Mouse (Mus musculus) forebrain, embryonic 16.5 days (tissue): ENCODE data around the gene Dag1. TPM values are rescaled to one million over a fixed set of nuclear protein-coding genes. Genes with fewer than 3 reads are reported as not detected.
"Not testable (repeated sequence)": the region's sequence is repeated elsewhere in the genome, so short reads cannot be mapped to it uniquely, and the experiment has no call there.

Source experiments
- ATAC-seq: fragments of 200-750 bp; cut with Nextera tagmentation; 2 replicates; pipeline ENCODE4 v1.8.0; 2017; ENCODE audit warnings: mild to moderate bottlenecking, moderate library complexity
- H3K27ac ChIP-seq: fragments of 300-500 bp; sonication (generic); 2 replicates; pipeline ENCODE4 v1.5.1; 2014; ENCODE audit warnings: low read length, control low read depth
- H3K27me3 ChIP-seq: fragments of 300-500 bp; sonication (generic); replicated peaks from 2 replicates; pipeline ENCODE4 v1.6.1; 2014; ENCODE audit warnings: low read length; ENCODE audit not compliant: control insufficient read depth, insufficient read depth
- H3K36me3 ChIP-seq: fragments of 300-500 bp; sonication (generic); 2 replicates; pipeline ENCODE4 v1.6.1; 2014; ENCODE audit not compliant: control insufficient read depth, insufficient read depth
- H3K4me1 ChIP-seq: fragments of 300-500 bp; sonication (generic); replicated peaks from 2 replicates; pipeline ENCODE4 v1.6.1; 2014; ENCODE audit warnings: low read length; ENCODE audit not compliant: control insufficient read depth, insufficient read depth
- H3K4me2 ChIP-seq: fragments of 300-500 bp; sonication (generic); 2 replicates; pipeline ENCODE4 v1.6.1; 2014; ENCODE audit warnings: mild to moderate bottlenecking, low read length, control low read depth
- H3K4me3 ChIP-seq: fragments of 300-500 bp; sonication (generic); replicated peaks from 2 replicates; pipeline ENCODE4 v1.5.1; 2014; ENCODE audit warnings: mild to moderate bottlenecking, low read length, control low read depth
- H3K9ac ChIP-seq: fragments of 300-500 bp; sonication (generic); replicated peaks from 2 replicates; pipeline ENCODE4 v1.6.1; 2014; ENCODE audit warnings: low read depth, low read length, control low read depth
- H3K9me3 ChIP-seq: fragments of 300-500 bp; sonication (generic); 2 replicates; pipeline ENCODE4 v1.6.1; 2016; ENCODE audit warnings: low read length; ENCODE audit not compliant: control insufficient read depth
- WGBS: fragments of 180-500 bp; shearing (Covaris S2); extraction: QIAGEN DNeasy Blood & Tissue Kit; methylation state at CpG from one replicate; pipeline ENCODE4 v1.1.7; 2014; 5-methylcytosine and 5-hydroxymethylcytosine counted together
- polyA plus RNA-seq: library from polyadenylated mRNA; unstranded; fragments of >200 nt; fragmentation: Nextera tagmentation; extraction: Ambion mirVana; gene quantifications from 2 replicates; pipeline ENCODE4 v1.2.1, GENCODE M21; 2015

Gene Dag1
- polyA plus RNA-seq, 1 experiment from 2014 or later: 56.3 TPM

- 19% methylated on average over 18 of the region's 18 CpGs for WGBS
- 0 out of 2 replicates have a peak, but pooled peaks cover 2% of the 10 kb centered on the region for H3K4me1 ChIP-seq
- no peaks in the 10 kb centered on the region for H3K9me3 ChIP-seq
- H3K9ac ChIP-seq: peak within 1 kb of the TSS; percentile 23; the same call in 1 of the 2 replicates
- no peak within 1 kb of the TSS for H3K27ac ChIP-seq
- H3K27me3 ChIP-seq: no peaks in the 10 kb centered on the region
- H3K4me2 ChIP-seq: peak within 1 kb of the TSS; percentile 24
- ATAC-seq: peak; percentile 61
- peak within 1 kb of the TSS; percentile 8 for H3K4me3 ChIP-seq
- peaks cover 7% of the 10 kb centered on the region for H3K36me3 ChIP-seq
These were observed 32.9 kb upstream of the Dag1 start, which contains the start of gene Amt for GRCm38 (mm10) chr9:108296453-108297355. Gene Amt (plus strand): TSS chr9:108296853.

DNA sequence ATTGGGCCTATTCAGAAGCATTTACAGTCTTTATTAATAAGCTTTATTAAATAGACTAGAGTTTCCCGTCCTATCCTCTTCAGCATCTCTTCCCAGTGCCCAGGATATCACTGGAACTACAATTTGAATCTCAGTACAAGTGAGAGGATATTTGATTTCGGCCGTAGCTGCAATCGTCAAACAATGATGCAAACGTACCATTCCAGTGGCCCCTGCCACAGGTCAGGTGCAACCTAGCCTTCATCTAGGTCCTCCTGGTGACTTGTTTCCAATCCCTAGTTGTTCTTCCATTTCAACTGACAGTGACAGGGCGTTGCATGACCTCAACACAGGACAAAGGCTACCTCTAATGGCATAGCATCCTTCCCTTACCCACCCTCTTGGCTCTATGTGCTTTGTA is 27.0 kb upstream of the Dag1 start:
- Histone ChIP-seq H3K4me2 (peak overlapping the region; percentile 67), H3K4me3 (peak overlapping the region; percentile 69), H3K27ac (peak overlapping the region; percentile 87), H3K4me1 (peaks cover 8% of the 10 kb centered on the region), H3K9ac (peak overlapping the region; percentile 76), H3K9me3 (no peaks in the 10 kb centered on the region), H3K36me3 (peaks cover 4% of the 10 kb centered on the region), H3K27me3 (no peaks in the 10 kb centered on the region)
- WGBS: 42% methylated on average over 6 of the region's 6 CpGs
- ATAC-seq: no peak

DNA sequence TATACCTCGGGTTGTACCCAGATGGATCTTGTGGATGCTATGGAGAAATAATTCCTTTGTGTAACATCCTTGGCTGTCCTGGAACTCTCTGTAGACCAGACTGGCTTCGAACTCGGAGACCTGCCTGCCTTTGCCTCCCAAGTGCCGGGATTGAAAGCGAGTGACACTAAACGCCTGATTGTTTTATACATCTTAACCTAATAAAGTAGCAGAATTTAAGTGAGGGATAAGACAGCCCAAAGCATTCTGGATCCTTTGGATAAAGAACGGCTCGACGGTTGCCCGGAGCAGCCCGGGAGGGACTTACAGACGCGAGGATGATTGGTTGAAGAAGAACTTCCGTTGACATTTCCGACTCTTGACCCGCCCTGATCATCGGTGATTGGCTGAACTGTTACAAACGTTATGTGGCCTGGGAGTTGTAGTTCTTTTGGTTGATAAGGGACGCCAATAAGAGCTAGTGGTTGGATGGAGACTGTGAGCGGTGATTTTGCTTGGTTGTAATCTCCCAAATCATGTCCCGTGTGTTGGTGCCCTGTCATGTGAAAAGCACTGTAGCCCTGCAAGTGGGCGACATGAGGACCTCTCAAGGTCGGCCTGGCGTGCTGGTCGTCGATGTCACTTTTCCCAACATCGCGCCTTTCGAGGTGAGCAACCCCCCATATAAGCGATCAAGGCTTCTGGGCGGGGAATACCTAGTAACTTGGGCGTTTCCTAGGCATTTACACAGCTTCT is 26.4 kb upstream of the Dag1 start, which contains the start of gene Nicn1:
TSS of gene Nicn1 (plus strand) at position 414 of the 735 bp plus-strand sequence.
- Histone ChIP-seq H3K4me1 (peaks cover 8% of the 10 kb centered on the region), H3K9me3 (no peaks in the 10 kb centered on the region), H3K4me3 (peak within 1 kb of the TSS; percentile 69), H3K36me3 (peaks cover 4% of the 10 kb centered on the region), H3K4me2 (peak within 1 kb of the TSS; percentile 80), H3K9ac (peak within 1 kb of the TSS; percentile 84), H3K27ac (peak within 1 kb of the TSS; percentile 99), H3K27me3 (no peaks in the 10 kb centered on the region)
- peak; percentile 99 for ATAC-seq
- WGBS: under 1% methylated on average over 32 of the region's 32 CpGs

GRCm38 (mm10) chr9:108289347-108289746 is 25.6 kb upstream of the Dag1 start:
- no peaks in the 10 kb centered on the region for H3K9me3 ChIP-seq
- 61% methylated on average over 2 of the region's 2 CpGs for WGBS
- peak overlapping the region; percentile 84 for H3K9ac ChIP-seq

GRCm38 (mm10) chr9:108287526-108288238 is 23.9 kb upstream of the Dag1 start:
- H3K27ac ChIP-seq, H3K27me3 ChIP-seq, H3K4me2 ChIP-seq, H3K4me1 ChIP-seq, H3K9ac ChIP-seq, ATAC-seq, H3K36me3 ChIP-seq, H3K9me3 ChIP-seq, H3K4me3 ChIP-seq: not testable (repeated sequence)
- 90% methylated on average over 4 of the region's 6 CpGs for WGBS

More at GRCm38 (mm10) chr9:108289347-108289746, 25.6 kb upstream of the Dag1 start:
- Histone ChIP-seq H3K4me3 (peak overlapping the region; percentile 69), H3K36me3 (peaks cover 4% of the 10 kb centered on the region; the same call in 1 of the 2 replicates), H3K27ac (peak overlapping the region; percentile 99), H3K27me3 (no peaks in the 10 kb centered on the region), H3K4me1 (peaks cover 8% of the 10 kb centered on the region), H3K4me2 (peak overlapping the region; percentile 80)
- no peak for ATAC-seq

DNA sequence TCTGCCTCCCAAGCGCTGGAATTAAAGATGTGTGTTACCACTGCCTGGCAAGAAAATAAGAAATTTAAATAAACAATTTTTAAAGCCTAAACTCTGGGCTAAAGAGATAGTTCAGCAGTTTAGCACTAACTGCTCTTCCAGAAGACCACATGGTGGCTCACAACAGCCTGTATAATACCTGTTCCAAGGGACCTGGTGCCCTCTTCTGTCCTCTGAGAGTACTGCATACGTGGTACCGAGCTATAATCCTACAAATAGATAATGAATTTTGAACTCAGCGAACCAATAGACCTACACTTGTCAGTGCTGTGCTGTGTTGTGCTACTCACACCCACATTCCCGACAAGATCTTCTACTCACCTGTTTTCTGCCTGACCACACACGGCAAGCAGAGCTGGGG is 20.7 kb upstream of the Dag1 start:
- Histone ChIP-seq H3K27me3 (no peaks in the 10 kb centered on the region), H3K4me2 (no peak overlapping the region), H3K9me3 (no peaks in the 10 kb centered on the region), H3K9ac (no peak overlapping the region), H3K27ac (no peak overlapping the region), H3K36me3 (no peaks in the 10 kb centered on the region), H3K4me1 (no peaks in the 10 kb centered on the region; the same call in 1 of the 2 replicates), H3K4me3 (no peak overlapping the region)
- ATAC-seq: peak; percentile 73
- 15% methylated on average over 6 of the region's 6 CpGs for WGBS

- 47% methylated on average over 8 of the region's 8 CpGs for WGBS
- no peaks in the 10 kb centered on the region for H3K36me3 ChIP-seq
- H3K4me2 ChIP-seq: no peak overlapping the region
- H3K9me3 ChIP-seq: no peaks in the 10 kb centered on the region
- no peak overlapping the region for H3K4me3 ChIP-seq
- H3K27me3 ChIP-seq: no peaks in the 10 kb centered on the region
- H3K4me1 ChIP-seq: no peaks in the 10 kb centered on the region
- no peak overlapping the region for H3K27ac ChIP-seq
- ATAC-seq: no peak
- H3K9ac ChIP-seq: no peak overlapping the region
These were observed 16.5 kb upstream of the Dag1 start for GRCm38 (mm10) chr9:108280071-108280828.

GRCm38 (mm10) chr9:108278697-108279450 is 15.1 kb upstream of the Dag1 start:
- WGBS: 65% methylated on average over 10 of the region's 10 CpGs
- no peak overlapping the region for H3K4me2 ChIP-seq

More at GRCm38 (mm10) chr9:108278697-108279450, 15.1 kb upstream of the Dag1 start:
- Histone ChIP-seq H3K27me3 (no peaks in the 10 kb centered on the region), H3K27ac (no peak overlapping the region), H3K4me1 (no peaks in the 10 kb centered on the region), H3K36me3 (no peaks in the 10 kb centered on the region), H3K4me3 (no peak overlapping the region), H3K9me3 (no peaks in the 10 kb centered on the region), H3K9ac (no peak overlapping the region)
- no peak for ATAC-seq
